Mouse (Mus musculus) fibroblast of lung, adult 2 months (primary cell): ENCODE results near the gene Etnk2.
"Not testable (repeated sequence)": the region's sequence is repeated elsewhere in the genome, so short reads cannot be mapped to it uniquely, and the experiment has no call there.

Experiments used
- DNase-seq: peaks from one replicate; pipeline ENCODE4 v3.0.0-alpha.2; 2011; ENCODE audit warnings: low read depth

Gene Etnk2

DNA sequence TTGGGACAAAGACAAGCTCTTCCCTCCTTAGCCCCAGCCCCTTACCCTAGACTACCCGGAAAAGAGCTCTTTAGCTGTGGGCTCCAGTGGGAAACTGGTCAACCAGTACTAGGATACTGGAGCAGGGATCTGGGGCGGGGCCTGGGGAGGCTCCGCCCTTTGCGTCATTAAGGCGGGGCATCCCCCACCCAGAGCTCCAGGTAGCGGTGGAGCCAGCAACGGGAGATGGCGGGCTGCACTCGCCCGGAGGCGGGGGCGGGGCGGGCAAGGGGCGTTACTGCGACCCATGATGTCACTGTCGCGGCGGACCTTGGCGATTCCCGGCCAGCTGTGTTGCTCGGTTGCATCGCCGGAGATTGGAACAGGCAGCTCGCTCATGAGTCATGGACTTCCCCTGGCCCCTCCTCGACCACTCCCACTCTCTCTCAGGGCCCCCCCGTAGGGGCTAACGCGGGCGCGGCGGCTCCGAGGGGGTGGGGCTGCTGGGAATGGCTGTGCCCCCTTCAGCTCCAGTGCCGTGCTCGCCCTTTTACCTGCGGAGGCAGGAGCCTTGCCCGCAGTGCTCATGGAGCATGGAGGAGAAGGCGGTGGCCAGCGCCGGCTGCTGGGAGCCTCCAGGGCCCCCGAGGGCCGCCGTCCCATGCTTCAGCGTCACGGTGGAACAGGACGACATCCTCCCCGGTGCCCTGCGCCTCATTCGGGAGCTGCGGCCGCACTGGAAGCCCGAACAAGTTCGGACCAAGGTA, at the start of gene Etnk2:
Etnk2 (plus strand) TSS at position 297 of the 746 bp plus-strand sequence.
- peak; percentile 10 for DNase-seq

DNA sequence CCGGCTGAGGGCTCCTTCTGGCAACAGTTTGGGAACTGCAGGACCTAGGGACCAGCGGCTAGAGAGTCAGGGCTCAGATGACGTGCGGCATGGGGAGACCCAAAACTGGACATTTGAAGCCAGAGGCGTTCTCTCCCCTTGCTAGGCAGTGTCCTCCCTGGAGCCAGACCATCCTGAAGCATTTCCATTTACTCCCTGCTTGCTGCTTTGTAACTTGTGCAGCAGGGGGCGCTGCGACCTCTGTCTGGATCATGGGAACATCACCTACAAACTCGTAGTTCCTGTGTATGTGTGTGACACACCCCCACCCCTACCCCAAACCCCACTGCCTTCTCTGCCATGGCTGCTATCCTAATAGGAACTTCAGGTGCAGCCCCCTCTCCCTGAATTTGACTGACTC, 49.0 kb upstream of the Etnk2 start:
- no peak for DNase-seq

DNA sequence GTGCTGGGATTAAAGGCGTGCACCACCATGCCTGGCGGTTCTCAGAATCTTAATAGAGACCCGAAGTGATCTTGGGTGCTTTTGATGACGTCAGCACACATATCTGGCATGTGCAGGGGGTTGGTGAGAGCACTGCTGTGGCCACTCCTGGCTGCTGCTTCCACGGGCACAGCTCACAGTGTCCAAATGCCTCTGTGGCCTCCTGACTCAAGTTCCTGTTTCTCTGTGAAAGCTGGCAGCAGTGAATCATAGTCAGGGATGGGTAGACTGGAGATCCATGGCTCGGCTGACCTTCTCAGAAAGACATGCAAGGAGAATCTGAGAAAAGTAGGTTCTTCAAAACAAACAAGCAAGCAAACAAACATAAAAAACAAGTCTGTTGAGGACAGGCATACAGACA, 47.6 kb upstream of the Etnk2 start:
- no peak for DNase-seq

DNA sequence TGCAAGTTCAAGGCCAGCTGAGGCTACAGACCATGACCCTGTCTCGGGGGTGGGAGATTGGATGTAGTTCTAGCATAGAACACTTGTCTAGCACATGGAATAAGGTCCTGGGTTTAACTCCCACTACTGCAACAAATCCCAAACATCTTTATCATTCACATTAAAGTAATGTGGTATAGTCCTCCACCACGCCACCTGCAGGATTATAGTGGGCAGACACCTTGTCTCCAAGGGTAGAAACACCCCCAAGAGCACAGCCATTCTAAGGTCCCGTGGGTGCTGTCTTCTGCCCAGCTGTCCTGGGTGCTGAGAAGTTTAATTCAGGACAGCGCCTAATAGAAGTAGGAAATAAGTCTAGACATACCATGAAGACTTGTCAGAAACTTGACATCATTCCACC, 46.8 kb upstream of the Etnk2 start:
- DNase-seq: no peak

DNA sequence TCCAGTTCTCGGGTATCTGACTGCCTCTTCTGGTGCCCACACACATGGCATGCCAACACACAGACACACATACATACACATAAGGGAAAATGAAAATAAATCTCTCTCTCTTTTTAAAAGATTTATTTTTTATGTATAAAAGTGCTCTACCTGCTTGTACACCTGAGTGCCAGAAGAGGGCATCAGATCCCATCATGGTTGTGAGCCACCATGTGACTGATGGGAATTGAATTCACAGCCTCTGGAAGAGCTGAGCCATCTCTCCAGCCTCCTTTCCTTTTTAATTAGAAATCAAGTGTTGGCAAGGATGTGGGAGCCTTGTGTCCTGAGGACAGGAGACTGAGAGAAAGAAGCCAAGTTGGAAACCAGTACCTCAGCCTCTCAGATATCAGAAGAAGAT, 46.2 kb upstream of the Etnk2 start:
- DNase-seq: no peak

DNA sequence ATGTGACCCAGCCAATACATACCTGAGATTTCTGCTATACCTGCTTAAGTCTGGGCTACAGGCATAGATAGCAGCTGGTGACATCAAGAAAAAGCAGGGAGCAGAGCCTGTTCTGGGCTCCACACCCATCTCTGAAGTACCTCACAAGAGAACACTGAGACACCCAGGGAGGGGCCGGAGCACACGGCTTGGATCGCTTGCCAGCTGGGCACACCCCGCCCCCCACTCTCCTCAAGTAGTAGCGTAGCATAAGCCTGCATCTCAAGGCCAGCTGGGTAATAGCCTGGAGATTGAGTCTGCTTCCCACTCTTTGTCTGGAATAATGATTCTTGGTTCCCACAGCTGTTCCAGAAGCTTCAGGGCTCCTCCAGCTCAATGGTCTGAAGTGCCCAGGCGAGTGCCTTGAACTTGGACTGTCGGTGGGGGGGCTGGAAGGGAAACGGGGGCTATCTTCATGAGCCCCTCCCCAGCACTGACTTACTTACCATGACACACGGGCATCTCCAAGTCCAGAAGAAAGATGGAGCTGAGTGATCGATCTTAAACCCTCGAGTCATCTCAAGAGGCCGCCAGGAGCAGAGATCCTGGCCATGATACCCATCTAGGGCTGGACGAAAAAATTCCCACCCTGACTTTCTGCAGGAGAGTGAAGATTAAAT, 42.0 kb upstream of the Etnk2 start, which contains the start of gene Kiss1:
Kiss1 (plus strand) TSS at position 609 of the 659 bp plus-strand sequence.
- DNase-seq: no peak

DNA sequence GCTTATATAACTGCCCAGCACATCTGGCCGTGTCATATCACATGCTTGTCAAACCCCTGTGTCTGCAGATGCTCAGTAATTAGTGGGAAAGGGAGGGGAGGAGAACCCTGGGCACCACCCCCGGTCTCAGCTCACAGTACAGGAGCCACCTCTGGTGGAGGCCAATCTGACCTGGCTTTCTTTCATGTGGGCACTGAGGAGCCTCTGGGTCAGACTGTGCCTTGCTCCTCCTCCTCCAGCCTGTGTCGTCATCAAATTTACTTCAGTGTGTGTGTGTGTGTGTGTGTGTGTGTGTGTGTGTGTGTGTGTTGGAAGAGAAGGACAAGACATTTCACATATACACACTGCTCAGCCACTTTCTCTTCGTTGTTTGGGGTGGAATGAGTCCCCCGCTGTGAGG, 40.0 kb upstream of the Etnk2 start:
- no peak for DNase-seq

DNA sequence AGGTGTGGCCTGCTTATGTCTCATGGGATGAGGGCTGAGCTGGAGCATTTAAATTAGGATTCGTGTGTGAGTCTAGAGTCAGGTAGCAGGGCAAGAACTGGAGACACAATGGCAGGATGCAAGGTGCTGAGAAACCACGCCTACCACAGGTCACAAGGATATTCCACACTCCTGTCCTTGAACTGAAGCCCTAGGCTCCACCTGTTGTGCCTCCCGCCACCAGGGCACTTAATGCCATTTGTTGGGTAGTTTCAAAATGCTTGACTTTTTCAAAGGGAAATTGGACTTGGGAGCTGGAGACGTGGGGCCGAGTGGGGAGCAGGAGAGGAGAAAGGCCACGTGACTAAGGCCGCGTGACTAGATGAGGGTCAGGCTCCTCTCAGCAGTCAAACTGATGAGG, 37.4 kb upstream of the Etnk2 start:
- no peak for DNase-seq

DNA sequence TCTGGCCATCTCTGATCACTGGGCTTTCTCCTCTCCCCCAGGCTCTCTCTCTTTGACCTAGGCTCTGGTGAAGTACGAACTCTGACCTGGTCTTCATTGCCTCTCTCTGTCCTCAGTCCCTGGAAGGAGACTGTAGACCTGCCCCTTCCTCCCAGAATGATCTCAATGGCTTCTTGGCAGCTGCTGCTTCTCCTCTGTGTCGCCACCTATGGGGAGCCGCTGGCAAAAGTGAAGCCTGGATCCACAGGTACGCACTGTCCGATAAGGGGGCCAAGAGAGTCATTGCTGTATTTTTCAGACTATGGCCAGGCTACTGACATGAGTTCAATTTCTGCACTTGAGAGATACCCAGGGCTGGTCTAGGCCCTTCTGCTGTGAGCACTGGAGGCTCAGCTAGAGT, 36.3 kb upstream of the Etnk2 start:
- no peak for DNase-seq

DNA sequence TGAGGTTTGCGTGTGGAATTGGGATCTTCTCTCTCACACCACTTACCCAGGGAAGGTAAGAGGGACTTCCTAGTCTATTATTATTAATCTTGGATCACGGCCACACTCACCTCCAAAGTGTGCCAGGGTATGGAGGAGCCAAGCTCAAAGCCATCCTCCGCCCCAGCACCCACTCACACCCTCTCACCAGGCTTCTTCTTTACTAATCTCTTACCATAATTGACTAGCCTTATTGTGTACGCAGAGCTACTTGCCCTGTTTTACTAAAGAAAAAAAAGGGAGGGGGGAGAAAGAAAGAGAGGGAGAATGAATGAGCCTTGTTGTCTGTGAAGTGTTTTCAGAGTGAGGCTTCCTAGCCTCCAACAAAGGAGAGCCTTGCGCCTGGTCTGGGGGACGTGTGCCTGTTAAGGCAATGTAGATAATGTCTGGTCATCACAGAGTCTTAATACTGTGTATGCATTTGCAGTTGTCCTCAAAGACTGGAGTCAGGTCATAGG, 35.0 kb upstream of the Etnk2 start:
- DNase-seq: no peak

DNA sequence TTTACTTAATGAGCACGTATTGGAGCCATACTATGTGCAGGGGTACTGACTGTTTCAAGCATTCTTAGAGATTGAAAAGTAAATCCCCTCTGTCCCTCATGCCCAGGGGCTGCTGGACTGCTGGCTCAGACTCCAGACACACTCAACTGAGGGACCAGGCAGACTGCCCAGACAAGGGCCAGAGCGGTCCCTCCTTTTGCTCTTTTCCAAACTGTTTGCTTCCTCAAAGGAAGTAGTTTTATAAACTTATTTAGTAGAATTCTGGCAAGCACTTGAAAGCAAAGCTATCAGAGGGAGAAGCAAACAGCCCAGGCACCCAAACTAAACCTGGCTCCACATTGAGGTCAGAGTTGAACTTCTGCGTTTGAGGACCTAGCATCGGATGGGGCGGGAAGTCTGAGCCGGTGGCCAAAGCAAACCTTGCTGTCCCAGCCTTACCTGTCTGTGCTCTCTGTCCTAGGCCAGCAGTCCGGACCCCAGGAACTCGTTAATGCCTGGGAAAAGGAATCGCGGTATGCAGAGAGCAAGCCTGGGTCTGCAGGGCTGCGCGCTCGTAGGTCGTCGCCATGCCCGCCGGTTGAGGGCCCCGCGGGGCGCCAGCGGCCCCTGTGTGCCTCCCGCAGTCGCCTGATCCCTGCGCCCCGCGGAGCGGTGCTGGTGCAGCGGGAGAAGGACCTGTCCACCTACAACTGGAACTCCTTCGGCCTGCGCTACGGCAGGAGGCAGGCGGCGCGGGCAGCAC, 34.3 kb upstream of the Etnk2 start:
- no peak for DNase-seq

DNA sequence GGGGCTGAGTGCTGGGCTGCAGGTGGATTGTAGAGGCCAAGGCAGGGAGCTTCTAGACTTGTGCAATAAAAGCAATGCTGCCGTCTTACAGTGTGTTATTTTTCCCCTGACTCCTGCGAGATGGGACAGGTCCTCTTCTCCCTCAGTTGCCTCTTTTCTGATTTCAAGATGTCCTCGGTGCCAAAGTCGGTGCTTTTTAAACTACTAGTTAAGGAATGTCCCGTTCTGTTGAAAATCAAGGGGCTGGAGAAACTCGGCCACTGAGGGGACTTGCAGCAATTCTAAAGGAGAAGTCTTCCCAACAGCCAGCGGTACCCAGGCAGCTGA, 33.8 kb upstream of the Etnk2 start:
- DNase-seq: no peak

DNA sequence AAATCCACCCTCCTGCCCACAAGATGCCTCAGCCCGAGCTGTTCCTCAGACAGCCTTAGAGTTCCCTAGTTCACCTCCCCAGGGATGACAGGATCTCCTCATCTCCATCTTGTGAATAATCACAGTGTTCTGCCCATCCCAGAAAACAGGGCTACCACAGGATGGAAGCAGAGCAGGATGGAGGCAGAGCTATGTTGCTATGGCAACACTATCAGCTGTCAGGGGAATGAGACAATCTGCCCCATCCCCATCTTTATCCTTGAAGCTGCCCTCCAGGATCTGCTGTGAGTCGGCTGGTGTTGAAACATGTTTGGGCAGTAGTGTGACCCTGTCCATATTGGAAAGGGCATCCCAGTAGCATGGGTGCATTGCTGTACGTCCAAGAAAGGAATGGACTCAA, 32.2 kb upstream of the Etnk2 start:
- no peak for DNase-seq

DNA sequence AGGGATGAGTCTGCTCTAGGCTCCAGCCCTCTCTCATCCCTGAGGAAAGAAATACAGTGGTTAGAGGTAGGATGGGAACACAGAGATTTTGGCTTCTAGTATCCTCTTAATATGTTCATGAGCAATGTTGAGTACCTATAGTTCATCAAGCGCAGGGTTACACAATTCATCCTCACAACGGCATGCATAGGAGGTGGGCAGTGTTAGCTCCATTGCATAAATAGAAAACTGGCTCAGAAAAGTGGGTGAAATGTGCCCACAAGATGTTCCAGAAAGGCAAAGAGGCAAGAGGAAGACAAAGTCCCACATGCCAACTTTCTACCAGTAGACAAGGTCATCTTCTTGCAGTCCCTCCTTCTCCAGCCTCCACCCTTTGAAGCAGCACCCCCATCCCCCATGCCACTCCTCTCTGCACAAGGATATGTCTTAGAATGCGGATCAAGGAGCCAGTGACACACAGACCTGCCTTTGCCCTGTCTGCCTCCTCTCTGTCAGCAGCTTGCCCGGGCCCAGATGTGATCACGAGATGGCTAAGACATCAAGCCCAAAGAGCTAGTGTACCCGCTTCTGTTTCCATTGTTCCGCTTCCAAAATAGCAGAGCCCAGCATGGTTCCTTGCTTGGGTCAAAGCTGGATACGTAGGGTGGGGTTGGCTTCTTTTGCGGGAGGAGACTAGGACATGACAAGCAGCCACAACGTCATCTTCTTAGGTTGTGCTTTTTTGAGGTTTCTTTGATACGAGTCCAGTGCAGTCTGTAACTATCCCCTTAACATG, 30.5 kb upstream of the Etnk2 start:
- no peak for DNase-seq

DNA sequence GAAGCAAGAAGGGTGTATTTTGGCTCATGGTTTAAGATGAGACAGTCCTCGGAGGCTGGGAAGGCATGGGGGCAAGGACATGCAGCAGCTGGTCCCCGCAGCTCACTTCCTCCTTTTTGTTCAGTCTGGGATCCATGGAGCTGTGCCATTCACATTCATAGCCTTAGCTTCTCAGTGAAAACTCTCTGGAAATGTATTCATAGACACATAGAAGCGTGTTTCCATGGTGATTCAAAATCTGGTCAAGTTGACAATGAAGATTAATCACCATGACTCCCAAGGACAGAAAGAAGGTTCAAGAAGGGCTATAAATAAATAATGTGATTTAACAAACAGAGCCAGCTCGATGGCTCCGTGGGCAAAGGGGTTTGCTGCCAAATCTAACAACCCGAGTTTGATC, 29.4 kb upstream of the Etnk2 start:
- no peak for DNase-seq

DNA sequence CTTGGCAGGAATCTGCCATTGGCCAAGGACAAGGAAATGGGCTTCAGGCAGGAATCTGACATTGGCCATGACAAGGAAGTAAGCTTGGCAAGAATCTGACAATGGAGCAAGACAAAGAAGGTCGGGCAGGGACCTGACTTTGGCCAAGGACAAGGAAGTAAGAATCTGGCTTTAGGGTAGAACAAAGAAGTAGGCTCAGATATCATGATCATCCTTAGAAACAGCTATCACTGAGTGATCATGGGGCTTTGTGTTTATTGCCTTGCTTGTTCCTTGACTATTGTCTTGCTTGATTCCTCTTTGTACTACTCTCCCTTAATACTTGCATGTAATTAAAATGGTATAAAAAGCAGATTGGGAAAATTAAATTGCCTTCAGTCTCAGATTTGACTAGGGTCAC, 23.0 kb upstream of the Etnk2 start:
- DNase-seq: not testable (repeated sequence)

DNA sequence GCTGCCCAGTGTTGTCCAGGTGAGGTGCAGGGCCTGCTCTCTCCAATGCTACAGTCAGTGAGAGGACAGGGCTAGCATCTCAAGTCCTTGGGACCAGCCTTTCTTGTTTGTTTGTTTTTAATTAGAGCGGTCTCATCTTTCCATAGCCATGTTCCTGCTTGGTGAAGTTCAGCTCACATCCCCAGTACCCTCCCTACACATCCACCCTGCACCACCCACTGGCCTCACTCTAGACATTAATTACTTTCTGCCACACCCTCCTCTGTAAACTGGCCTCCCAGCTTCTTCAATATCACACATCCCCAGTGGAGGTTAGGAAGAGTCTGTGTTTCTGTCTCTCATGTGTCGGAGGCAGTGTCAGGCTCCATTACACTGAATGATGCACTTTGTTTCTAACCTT, 19.0 kb upstream of the Etnk2 start:
- DNase-seq: no peak

DNA sequence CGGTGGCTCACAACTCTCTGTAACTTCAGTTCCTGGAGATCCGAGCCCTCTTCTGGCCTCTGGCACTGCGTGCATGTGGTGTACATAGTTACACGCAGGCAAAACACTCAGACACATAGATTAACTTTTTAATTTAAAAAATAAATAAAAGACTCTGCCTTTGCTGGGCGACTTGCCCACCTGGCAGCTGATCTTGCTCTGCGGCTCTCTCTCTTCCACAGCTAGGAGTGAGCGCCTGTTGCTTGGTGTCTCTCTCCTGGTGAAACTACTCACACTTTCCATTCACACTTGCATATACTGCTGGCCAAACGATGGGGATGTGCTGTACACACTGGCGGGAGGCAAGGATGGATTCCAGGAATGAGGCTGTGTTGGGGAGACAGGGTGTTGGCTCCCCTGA, 16.8 kb upstream of the Etnk2 start:
- no peak for DNase-seq

DNA sequence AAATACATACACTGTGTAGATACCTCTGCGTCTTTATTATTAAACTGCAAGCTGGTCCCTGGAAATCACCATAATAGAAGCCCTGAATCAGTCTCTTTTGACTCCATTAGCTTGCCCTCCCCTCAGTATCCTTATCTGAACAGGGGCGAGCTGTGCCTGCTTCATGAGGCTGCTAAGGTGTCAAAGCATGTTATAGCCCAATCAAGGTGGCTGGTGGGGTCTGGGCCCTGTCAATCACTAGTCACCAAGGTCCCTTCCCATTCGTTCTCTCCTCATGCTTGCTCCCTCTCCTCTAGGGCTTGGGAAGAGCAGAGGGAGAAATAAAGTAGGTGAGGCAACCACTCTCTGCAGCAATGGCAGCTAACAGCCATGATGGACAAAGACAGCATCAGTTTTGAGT, 16.1 kb upstream of the Etnk2 start:
- DNase-seq: no peak

DNA sequence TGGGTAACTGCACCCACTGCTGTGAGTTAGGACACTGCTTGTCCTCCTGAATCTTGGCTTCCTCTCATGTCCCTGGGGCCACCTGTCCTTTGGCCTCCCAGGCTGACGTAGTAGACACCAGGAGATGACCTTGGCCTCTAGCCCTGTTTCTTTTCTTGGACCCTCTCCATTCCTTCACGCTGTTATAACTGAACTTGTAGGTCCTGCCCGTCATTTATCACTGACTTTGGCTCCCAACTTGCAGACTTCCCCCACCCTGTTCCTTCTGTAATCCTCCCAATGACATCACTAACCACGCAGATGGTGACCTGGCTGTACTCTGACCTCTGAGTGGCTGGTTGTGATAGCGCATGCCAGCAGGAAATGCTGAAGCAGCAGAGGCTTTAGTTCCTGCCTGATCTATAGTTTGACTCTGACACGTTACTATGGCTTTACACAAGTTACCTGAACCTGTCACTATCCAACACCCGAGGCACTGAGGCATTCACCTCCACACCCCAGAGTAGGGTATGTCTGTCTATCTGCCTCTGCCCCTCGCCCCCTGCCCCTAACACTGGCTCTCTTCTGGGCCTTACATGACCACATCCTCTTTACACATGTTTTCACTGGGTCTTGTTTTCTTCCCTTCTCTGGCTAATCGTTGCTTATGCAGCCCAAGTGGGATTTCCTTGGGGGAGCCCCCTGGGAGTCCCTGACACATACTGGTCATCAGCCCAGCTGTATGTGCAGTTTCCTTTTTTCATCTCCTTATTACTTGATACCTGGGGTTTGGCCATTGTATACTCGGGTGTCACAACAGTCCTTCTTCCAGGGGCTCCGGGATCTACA, 15.5 kb upstream of the Etnk2 start:
- DNase-seq: no peak

DNA sequence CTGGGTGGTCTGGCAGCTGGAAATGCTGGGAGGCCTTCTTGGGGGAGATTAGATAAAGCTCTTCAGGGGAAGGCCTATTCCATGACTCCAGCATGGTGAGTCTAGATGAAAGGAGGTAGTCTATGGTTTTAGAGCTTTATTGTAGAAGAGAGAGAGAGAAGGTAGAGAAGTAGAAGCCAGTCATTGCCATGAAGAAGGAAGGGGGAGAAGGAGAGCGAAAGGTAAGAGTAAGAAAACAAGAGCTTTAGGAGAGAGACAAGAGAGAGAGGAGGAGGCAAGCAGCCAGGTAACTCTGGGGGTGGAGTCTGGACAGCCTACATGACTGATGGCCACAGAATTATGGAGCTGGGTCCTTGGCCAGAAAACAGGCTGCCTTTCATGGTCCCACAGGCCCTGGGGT, 13.2 kb upstream of the Etnk2 start, which contains the start of gene Ren1:
Ren1 (plus strand) TSS at position 301 of the 400 bp plus-strand sequence.
- no peak for DNase-seq
